Mouse (Mus musculus): ENCODE measurements at regions not wholly inside any gene's neighbourhood (a gene's known extent, or its start where the extent isn't known, plus 50 kb on each side); places are given as distances from the start of the nearest gene placed in this dataset.
"Not testable (repeated sequence)": the region's sequence is repeated elsewhere in the genome, so short reads cannot be mapped to it uniquely, and the experiment has no call there.

DNA sequence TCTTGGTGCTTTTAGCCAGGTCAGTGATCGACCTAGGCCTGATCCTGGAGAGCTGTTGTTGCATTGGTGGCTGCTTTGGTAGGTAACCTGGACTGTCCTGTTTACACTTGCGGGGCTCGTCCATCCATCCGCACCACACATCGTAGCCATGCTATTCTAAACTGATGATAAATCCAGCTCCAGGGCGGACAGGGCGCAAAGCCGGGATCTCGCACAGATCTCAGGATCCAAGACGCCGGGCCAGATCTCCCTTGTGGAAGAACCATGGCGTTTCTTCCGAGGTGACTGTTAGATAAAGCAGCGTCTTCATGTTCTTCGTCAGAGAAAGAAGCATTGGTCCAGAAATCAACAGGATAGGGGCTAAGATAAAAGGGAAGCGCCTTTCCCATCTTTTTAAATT lies 115.6 kb downstream of the Sec16b start:
- not testable (repeated sequence) for DNase-seq (ENCODE audit: low spot score in 2 of 2)

DNA sequence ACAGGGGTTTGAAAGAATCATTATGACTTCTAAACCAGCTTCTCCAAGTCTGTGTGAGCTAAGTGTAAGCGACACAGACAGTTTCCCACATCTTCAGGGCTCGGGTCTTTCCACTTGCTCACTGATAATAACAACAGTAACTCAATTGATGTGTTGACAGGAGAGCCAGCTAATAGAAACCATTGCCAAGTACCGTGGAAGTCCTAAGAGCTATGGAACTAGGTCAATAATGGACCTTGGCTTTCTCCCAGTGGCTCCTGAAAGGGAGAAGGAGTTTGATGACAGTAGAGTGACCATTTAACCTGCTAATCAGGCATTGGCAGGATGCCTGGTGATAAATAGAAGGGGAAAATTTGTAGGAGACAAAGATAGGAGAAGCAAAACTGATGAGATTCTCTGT lies 126.1 kb downstream of the Sec16b start:
- no peak for DNase-seq (ENCODE audit: low spot score in 2 of 2)

DNA sequence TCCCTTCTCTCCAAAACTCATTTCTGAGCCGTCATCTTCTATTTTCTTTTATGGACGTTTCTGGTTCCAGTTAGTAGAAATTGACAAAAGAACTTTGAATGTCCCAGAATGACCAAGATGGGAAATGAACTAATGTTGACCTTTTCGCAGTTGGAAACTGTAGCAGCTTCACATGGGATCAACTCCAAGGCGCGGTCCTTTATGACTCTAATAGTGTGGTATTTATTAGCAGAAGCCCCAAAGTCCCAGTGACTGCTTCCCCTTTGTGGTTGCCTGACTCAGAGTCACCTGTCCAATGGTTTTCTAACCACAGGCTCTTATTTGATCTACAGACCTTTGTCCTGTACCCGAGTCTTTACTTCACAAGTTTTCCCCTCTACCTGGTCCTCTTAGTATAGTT lies 126.9 kb downstream of the Sec16b start:
- no peak for DNase-seq (ENCODE audit: low spot score in 2 of 2)

DNA sequence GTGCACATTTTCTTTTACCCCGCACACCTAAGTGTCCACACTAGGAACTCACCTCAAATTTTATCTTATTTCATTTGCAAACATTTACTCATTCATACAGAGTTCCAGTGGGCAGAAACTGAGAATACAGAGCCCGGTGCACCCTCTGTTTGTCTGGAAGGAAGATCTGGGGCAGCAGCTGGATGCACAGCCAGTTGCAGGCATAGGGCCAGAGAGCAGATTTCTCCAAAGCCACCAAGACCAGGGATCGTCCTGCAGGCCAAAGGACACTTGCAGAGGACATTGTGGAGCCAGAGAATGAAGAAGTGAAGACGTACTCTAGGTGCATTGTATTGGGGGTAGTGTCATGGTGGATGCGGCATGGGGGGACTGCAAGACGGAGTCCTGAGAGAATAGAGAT lies 129.2 kb downstream of the Sec16b start:
- DNase-seq (ENCODE audit: low spot score in 2 of 2): peak in 1 of 2 experiments; percentile 7

DNA sequence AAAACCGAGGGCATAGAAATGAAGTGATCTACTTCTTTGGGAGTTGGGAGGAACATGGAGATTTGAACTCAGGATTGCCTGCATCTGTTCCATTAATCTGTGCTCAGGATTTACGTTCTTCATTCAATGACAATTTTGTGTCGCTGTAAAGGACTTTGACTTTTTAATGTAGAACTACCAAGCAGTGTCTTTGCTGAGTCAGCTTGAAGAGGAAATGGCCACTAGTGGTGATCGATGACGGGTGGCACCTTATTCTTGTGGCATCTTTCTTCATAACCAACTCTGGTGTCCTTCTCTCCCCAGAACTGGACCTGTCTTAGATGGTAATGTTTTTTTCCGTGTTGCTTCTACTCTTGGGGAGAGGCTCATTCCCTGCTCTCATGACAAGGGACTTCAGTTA lies 137.0 kb downstream of the Sec16b start:
- no peak for DNase-seq (ENCODE audit: low spot score in 2 of 2)

DNA sequence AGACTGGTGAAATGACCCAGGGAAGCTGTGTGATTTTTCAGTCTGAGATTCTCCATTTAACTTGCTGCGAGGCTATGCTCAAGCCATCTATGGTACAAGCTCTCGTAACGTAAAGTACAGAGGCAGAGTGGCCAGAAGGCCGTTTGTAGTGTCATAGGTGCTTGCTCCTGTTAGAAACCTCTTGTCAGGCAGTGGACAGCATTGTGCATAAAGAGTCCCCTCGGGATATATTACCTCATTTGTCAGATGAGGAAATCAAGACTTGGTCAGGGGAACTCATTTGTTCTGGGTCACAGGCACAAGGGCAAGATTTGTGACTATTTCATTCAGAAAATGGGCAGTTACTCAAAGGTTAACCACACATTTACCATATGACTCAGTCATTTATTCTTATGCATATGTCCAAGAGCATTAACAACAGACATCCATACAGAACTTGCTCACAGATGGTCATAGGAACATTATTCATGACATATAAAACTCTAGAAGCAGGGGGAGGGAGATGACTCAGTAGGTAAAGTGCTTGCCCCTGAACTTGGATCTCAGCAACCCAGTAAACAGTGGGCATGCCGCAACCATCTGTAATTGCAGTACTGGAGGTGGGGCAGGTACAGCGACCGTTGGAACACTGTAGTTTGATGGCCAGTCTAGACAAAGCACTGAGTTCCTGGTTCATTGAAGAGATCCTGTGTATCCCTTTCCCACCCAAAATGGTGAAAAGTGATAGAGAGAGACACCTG lies 139.3 kb downstream of the Sec16b start:
- no peak for DNase-seq (ENCODE audit: low spot score in 2 of 2)

DNA sequence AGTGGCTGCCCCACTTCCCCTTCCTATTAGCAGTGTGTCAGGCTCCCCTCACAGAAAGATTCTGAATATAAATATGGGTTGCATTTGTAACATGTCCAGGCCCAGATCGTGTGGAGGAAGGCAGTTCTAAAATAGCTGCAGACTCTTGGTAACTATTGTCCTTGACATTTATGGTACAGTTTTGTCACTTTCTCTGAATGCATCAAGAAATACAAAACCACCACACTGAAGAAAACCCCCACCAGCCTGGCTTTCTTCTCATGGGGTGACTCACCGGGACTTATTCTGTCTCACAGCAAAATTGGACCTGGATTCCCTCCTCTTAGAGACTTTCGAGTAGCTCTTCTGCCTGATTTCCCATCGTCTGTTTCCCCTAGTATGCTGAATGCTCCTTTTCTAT lies 148.9 kb downstream of the Sec16b start:
- no peak for DNase-seq (ENCODE audit: low spot score in 2 of 2)

DNA sequence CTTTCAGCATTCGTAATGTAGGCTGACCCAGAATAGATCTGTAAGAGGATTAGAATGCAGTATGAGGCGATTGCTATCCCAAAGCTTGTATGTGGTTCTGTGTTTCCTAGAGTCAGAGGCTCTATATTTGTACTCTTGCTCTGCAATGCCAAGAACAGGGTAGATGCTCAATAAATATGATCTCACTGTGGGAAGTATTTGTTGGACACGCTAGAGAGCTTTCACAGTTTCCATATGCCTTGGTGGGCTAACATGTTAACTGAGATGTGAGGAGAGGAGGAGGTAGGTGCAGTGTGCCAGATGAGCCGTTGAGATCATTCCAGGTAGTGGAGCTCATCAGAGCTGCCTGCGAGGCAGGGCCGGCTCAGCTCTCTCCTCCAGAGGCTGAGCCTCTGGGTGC lies 163.1 kb downstream of the Sec16b start:
- DNase-seq (ENCODE audit: low spot score in 2 of 2): no peak

DNA sequence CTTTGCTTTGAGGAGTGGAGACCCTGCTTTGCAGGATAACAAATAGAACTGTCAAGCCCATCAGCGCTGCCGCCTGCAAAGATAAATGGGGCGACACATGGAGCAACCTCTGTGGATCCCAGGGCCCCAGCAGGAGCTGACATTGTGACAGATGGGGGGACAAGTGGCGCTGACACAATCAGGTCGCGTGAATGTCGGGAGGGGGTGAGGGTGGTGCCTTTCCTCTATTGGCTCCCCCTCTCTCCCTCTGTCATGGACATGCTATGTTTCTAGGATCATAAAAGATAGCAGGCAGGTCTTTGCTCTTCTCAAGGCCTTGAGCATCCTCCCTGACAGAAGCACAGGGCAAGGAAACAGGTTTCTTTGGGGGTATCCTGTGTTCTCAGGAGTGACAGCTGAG lies 177.8 kb downstream of the Sec16b start:
- peak in 1 of 2 experiments; percentile 12 for DNase-seq (ENCODE audit: low spot score in 2 of 2)

DNA sequence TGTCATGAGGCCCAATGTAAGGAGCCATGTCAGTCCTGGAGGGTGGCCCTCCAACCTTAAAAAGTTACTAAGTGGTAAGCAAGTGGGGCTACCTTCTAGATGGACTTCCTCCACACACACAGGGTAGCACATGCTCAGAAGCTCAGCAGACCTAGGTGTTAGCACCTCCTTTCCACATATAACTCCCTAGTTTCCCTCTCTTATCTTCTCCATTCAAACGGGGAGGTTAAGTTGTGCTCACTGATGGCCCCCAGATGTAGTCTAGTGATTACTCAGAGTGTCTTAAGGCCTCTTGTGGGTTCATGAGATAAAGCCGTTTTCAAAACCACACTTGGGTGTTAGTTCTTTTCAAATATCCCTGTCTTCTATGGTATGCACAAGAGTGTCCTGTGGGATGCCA lies 188.7 kb downstream of the Sec16b start:
- no peak for DNase-seq (ENCODE audit: low spot score in 2 of 2)

DNA sequence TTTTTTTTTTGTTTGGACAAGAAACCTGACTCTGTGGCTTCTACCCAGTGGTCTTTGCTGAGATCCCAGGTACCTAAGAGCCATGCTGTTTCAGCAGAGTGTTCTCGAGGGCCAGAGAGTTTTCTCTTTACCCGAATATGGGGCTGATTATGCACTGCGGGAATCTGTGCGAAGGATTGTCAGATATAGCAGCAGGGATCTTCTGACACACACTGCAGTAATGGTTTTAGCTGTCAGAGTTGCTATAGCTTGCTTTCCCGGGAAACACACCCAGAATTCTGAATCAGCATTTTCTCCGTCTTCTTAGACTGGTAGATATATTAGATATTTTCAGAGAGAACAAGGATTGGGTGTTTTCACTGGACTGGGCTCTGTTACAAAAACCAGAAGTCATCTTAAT lies 197.1 kb downstream of the Sec16b start:
- DNase-seq (ENCODE audit: low spot score in 2 of 2): no peak

DNA sequence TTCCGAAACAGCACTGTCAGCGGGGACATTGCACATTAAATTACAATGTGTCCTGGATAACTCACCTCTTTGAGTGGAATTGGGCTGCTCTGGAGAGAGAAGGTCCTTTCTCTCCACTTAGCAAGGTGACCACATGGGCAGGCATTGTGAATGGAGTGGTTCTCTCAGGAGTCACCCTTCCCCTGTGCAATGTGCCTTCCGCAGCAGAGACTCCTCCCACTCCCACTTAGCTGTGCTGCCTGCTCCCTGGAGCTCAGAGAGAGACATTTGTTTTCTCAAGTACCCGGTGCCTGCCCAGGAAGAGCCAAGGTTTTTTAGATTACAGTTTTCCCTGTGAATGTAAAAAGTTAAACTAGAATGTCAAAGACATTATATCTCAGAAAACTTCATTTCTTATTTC lies 198.8 kb downstream of the Sec16b start:
- DNase-seq (ENCODE audit: low spot score in 2 of 2): no peak

DNA sequence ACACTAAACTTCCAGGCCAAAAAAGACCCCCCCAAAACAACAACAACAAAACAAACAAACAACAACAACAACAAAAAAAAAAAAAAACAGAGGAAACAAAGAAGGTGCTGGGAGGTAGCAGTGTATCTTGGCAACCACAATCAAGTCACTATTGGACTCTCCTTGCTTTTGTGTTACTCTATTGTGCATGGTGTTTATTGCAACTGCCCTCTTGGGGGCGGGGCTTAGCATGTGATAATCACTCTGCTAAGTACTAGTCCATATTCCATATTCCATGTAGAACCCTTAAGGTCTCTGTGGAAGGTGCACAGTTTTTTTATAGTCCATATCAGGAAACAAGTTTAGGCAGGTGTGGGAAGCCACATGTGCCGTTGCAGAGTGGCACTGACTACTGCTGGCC lies 200.7 kb downstream of the Sec16b start:
- DNase-seq (ENCODE audit: low spot score in 2 of 2): no peak

DNA sequence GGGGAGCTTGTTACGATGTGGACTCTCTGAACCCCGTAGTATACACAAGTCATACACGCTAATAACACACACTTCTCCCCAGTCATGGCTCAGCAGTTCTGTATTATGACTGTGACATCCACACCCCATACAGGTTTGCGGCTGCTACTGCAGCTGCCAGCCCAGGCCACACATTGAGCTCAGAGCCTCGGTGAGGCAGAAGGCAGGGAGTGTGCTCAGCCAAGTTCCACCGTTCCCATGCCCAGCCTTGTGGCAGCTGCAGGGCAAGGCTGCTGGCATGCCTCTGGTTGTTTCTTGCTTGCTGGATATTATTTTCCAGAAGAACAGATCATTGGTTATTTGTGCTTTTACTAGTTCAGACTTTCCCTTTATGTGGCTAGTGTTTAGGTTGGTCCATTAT lies 202.6 kb downstream of the Sec16b start:
- peak in 1 of 2 experiments; percentile 41 for DNase-seq (ENCODE audit: low spot score in 2 of 2)

DNA sequence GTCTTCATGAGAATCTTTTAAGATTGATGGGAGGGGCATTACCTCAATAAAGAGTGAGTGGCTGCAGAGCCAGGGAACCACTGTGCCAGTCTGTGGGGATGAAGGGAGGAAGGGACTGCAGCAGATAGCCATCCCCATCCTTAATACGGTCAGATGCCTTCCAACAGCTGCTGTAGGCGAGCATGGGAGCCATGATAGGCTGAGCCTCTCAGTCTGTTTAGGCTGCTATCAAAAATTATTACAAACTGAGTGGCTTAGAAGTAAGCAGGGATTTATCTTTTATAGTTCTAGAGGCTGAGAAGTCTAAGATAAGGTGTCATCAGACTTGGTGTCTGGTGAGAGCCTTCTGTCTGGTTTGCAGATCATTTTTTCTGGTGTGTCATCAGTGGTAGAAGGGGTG lies 204.3 kb downstream of the Sec16b start:
- no peak for DNase-seq (ENCODE audit: low spot score in 2 of 2)

DNA sequence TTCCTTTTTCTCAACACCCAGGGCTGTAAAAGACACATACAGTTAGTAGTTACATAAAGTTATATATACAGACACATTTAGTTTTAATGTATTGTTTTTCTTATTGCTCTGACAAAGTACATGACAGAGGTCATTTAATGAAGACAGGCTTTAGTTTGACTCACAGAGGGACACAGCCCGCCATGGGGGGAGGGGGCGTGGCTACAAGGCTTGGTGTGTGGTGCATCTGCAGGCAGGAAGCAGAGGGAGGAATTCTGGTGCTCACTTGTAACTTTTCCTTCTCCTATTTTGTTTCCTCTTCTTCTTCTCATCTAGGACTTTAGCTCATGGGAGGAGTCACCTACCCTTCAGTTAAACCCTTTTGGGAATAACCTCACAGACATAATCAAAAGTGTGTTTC lies 206.0 kb downstream of the Sec16b start:
- no peak for DNase-seq (ENCODE audit: low spot score in 2 of 2)

DNA sequence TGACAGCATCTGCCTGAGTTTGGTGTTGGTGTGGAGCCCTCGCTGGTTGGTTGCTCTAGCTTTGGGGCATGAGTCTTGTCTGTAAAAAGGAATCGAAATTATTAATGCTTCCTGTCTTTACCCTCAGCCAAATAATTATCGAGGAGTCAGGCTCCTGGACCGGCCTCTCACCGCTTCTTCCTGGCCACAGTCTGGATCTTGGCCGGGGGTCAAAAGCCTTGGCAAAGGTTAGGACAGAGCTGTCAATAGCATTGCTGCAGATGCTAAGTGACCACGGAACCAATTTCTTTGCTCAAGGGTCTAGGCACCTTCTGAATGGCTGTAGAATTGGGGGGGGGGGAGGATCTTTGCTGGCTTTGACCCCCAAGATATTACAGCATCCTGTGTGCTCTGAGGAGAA lies 207.3 kb downstream of the Sec16b start:
- DNase-seq (ENCODE audit: low spot score in 2 of 2): peak in 1 of 2 experiments; percentile 51

DNA sequence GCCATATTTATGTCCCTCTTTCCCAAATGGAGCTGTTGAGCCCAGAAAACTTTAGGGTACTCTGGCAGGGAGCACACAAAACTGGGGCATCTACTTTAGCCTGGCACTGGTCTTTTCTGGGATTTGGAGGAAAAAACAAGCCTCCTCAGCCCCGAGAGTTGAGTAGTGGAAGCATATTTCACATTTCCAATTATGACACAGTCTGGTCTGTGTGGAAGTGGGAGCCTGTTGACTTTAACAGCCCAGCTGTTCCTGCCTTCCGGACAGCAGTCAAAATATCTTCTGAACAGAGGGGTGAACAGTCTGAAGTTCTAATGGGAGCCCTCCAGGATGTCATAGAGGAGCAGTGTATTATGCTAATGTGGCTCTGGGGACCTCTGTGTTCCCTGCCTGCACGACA lies 209.1 kb downstream of the Sec16b start:
- DNase-seq (ENCODE audit: low spot score in 2 of 2): no peak

DNA sequence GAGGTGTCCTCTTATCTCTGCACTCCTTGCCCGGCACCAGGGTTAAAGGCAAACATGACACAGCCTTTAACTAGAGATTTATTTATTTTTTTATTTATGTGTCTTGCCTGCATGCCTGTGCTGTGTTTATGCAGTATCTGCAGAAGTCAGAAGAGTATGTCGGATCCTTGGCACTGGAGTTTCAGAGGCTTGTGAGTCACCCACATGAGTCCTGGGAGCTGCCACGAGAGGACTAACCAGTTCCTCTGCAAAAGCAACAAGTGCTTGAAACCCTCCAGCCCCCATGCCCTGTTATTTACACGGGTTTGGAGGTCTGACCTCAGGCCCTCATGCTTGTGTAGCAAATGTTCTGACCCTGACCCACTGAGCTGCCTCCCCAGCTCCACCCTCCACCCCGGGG lies 210.6 kb downstream of the Sec16b start:
- DNase-seq (ENCODE audit: low spot score in 2 of 2): no peak

DNA sequence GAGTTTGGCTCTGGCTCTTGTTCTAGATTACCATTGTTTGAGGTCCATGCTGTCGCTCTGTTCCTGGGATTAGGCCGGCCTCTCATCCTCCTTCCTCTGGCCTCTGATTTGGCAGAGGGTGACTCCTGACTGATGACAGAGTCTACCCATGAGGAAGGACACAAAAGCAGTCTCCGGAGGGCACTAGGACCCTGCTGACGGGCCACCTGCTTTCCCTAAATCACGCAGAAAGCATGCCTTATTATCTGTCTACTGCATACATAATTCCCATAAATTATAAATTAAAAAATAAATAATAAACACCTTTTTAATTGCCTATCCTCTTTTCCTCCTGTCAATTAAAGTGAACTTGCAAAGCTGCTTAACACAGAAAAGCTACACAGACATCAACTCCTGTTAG lies 215.4 kb downstream of the Sec16b start:
- DNase-seq (ENCODE audit: low spot score in 2 of 2): no peak

DNA sequence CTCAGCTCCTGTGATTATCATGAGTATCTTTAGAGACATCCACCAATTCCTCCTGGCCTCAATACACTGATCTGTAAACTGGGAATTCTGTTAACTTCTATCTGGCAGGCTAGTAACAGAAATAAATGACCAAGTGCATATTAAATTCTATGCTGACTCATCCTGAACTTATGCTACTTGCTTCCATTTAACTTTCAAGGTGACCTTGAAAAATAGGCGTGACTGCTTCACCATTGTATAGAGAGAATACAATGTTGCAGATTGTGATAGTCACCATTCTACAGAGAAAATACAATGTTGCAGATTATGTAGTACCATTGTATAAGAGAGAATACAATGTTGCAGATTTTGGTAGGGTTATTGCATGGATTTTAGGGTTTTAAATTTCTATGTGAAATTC lies 224.6 kb downstream of the Sec16b start:
- DNase-seq (ENCODE audit: low spot score in 2 of 2): no peak

DNA sequence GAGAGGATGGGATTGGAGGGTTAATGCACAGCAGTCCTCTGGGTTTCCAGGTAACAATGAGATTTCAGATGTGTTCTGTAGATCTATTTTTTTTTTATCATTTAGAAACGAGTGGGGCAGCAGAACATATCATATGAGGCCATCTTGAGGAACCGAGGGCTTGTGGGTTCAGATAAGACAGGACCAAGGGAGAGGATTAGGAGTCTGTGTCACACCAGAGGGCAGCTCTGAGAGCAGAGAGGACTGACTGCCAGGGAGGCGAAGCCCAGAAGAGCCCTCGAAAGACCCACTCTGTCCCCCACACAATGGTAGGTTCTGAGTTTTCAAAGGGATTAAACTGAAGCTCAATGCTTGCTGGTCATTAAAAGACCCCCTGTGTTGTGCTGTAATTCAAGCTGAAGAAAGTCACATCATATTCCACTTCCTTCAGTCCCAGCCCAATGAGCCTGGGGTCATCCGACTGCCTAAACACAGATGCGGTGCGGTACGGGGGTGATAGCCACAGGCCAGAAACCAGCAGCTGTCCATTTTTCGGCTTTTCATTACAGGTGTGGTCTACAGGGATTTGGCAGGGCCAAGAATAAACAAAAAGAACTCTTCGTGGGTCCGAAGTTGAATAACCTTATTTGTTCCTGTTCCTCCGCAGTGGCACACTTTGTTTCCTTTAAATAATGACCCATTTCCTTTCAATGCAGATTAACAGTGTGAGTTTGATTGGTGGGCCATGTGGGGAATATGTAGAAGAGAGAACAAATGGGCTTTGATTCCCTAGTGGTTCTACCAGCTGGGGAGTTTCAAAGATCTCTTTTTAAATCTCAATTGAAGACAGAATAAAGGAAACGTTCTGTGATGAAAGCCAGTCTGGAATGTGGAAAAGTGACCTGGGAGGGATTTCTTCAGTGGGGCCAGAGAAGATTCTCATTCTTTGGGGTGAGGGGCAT lies 234.5 kb downstream of the Sec16b start:
- DNase-seq (ENCODE audit: low spot score in 2 of 2): no peak

DNA sequence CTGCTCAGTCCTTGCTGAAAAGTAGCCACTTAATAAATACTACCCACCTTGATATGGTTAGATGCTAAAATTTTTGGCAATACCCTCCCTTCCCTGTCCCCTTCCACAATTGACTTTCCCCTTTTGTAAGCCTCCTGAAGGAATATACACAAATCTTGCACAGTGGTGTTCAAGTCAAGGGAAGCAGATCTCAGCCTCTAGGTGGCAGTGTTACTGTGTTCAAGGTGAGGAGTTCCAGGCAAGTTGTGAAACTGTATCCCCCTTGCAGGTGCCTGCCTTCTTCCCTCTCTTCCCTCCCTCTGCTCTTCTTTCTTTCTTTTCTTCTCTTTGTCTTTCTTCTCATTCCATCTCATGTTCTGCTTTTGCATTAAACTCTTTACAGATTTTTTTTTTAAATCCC lies 239.1 kb downstream of the Sec16b start:
- DNase-seq (ENCODE audit: low spot score in 2 of 2): peak in 1 of 2 experiments; percentile 70
